Mouse (Mus musculus) thymus, postnatal 0 days (tissue): Measurements from ENCODE around the gene Vmn1r23. TPM values are rescaled to one million over a fixed set of nuclear protein-coding genes. Genes with fewer than 3 reads are reported as not detected.
"Not testable (repeated sequence)": the region's sequence is repeated elsewhere in the genome, so short reads cannot be mapped to it uniquely, and the experiment has no call there.

Experiments used
- DNase-seq: peaks from one replicate; pipeline ENCODE4 v3.0.0-alpha.2; 2015; ENCODE audit warnings: low spot score
- polyA plus RNA-seq: library from polyadenylated mRNA; unstranded; fragments of >200 nt; fragmentation: Nextera tagmentation; extraction: Ambion mirVana; gene quantifications from 2 replicates; pipeline ENCODE4 v1.2.1, GENCODE M21; 2015

The Vmn1r23 gene
- not detected in 2 replicates for polyA plus RNA-seq

DNA sequence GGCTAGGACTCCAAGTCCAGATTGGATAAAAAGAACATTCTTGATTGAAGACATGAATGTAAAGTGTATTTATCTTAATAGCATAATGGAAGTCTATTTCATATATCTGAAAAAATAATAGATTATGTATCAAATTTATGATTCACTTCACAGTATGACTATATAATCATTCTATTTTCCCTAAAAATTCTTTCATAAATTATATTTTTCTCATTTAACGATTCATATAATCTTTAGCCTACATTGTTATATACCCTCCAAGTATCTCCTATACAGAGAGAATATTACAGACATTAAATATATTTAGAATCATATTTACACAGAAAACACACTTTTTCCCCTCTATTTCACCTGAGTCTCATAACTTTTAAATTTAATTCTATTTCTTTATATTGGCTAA, at the start of gene Vmn1r23:
Gene Vmn1r23 (minus strand): TSS at position 101 of the 400 bp plus-strand sequence.
- no peak for DNase-seq

DNA sequence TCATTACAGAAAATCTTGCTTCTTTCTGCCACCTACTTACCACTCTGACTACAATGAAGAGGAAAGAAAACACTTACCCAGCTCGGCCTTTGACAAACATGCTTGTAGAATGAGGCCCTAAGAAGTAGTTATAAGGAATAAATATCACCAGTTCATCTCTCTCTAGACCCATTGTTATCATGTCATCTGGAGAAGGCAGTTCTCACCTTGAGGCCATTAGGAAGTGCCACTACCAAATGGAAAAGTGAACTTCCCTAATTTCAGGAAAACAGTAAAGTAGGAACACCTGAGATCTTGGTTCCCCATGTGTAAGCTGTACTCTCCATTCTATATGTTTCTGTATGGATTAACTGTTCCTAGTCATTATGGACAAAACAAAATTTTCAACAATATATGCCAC, 34.8 kb upstream of the Vmn1r23 start, which contains the start of gene Vmn1r24:
Gene Vmn1r24 (minus strand): TSS at position 101 of the 400 bp plus-strand sequence.
- DNase-seq = not testable (repeated sequence)

DNA sequence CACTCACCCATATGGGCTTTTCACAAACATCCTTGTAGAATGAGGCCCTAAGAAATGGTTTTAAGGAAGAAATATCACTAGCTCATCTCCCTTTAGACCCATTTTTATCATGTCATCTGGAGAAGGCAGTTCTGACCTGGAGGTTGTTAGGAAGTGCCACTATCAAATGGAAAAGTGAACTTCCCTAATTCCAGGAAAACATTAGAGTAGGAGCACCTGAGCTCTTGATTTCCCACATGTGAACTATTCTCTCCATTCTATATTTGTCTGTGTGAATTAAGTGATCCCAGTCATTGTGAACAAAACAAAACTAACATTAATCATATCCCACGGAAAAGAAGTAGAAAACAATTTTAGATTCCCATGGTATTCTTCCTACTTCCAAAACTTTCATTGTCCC, 18.7 kb downstream of the Vmn1r23 start, which contains the start of gene Vmn1r22:
Gene Vmn1r22 (minus strand): TSS at position 101 of the 400 bp plus-strand sequence.
- no peak for DNase-seq

Other genes starting within 250 kb of the Vmn1r23 start
- gene Pyurf, start 234.8 kb downstream of the Vmn1r23 start, polyA plus RNA-seq = 7.4 and 8.3 TPM in 2 replicates
- gene Lancl2, start 224.3 kb downstream of the Vmn1r23 start, polyA plus RNA-seq = 14.0 and 14.5 TPM in 2 replicates
- 24.9 and 25.0 TPM in 2 replicates for gene Vopp1, start 101.7 kb downstream of the Vmn1r23 start, polyA plus RNA-seq
- gene Vmn1r21, start 76.5 kb downstream of the Vmn1r23 start, polyA plus RNA-seq = not detected in 2 replicates
- not detected in 2 replicates for gene Vmn1r22, start 18.8 kb downstream of the Vmn1r23 start, polyA plus RNA-seq
- gene Vmn1r24, start 34.7 kb upstream of the Vmn1r23 start, polyA plus RNA-seq = not detected in 2 replicates
- gene Vmn1r25, start 54.0 kb upstream of the Vmn1r23 start, polyA plus RNA-seq = not detected in 2 replicates
- not detected in 2 replicates for gene Vmn1r26, start 88.3 kb upstream of the Vmn1r23 start, polyA plus RNA-seq